Mouse (Mus musculus) lung, adult 2 months (tissue): ENCODE results near the gene Sys1. TPM values are rescaled to one million over a fixed set of nuclear protein-coding genes. Genes with fewer than 3 reads are reported as not detected.

ENCODE experiments used
- DNase-seq: peaks from one replicate; pipeline ENCODE4 v3.0.0; 2022
- H3K4me1 ChIP-seq: fragments of 200-500 bp; 2 replicates; pipeline ENCODE4 v1.6.1; 2011; ENCODE audit warnings: low read length; ENCODE audit not compliant: control insufficient read depth, insufficient read depth
- H3K4me3 ChIP-seq: fragments of 200-500 bp; replicated peaks from 2 replicates; pipeline ENCODE3; 2011; ENCODE audit warnings: low read depth, mild to moderate bottlenecking, control low read depth, low read length; ENCODE audit errors: extremely low read depth
- CTCF ChIP-seq: fragments of 200-500 bp; IDR thresholded peaks from 2 replicates; pipeline ENCODE4 v1.5.1; 2011; ENCODE audit warnings: mild to moderate bottlenecking, low read length, control low read depth; ENCODE audit not compliant: insufficient read depth
- POLR2A ChIP-seq: fragments of 200-500 bp; IDR thresholded peaks from 2 replicates; pipeline ENCODE4 v1.6.1; 2011; ENCODE audit warnings: low read depth, mild to moderate bottlenecking, control low read depth, low read length, borderline replicate concordance; ENCODE audit errors: extremely low read depth
- WGBS: fragments of 180-500 bp; shearing (Covaris S2); methylation state at CpG from one replicate; pipeline ENCODE4 v1.1.7; 2018; 5-methylcytosine and 5-hydroxymethylcytosine counted together
- polyA plus RNA-seq: library from polyadenylated mRNA; depleted of rRNA; stranded (reverse); fragments of >200 nt; gene quantifications from 2 replicates; pipeline ENCODE4 v1.2.3, GENCODE M21; 2012; rRNA removed

Sys1 gene
- polyA plus RNA-seq, 1 experiment = 89.8 TPM

DNA sequence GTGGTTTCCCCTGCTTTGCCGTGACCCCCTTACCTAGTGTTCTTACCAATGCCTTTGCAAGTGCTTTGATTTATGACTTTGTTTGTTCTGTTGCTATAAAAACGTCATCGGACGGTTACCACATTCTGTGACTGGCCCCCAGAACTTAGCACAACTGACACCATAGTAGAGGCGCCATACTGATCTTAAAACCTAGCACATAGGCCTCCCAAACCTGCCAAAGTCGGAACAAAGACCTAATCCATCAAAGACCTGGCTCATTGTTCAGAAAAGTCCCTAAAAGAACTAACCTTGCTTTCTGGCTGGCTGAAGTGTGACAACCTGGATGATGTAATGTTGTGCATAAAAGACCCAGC lies 62.4 kb downstream of the Sys1 start:
- H3K4me3 ChIP-seq = no peak overlapping the region
- no peak for DNase-seq
- no peak for TF ChIP-seq POLR2A
- TF ChIP-seq CTCF = no peak
- no peaks in the 10 kb centered on the region for H3K4me1 ChIP-seq
- 77% methylated on average over 6 of the region's 6 CpGs for WGBS

DNA sequence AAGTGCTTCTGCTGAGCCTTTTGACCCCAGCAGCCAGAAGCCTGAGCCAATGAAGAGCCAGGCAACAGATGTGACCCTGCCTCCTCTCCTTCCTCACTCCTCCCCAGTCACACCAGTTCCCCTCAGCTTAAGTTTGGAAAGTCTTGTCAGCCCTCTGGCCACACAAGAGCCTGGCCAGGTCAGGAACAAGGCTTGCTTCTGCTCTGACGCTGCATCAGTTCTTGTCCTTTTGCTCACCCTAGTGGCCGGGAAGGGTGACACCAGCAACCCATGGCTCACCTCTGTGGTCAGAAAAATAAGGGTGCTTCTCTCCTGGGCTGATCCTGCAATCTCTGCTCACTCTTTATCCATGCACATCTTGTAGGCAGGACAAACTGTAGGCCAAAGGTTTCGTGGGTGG lies 64.0 kb downstream of the Sys1 start:
- H3K4me3 ChIP-seq = no peak overlapping the region
- peak; percentile 54 for DNase-seq
- TF ChIP-seq POLR2A (no peak), CTCF (peak; percentile 93)
- WGBS = 6% methylated on average over 3 of the region's 3 CpGs
- no peaks in the 10 kb centered on the region for H3K4me1 ChIP-seq

DNA sequence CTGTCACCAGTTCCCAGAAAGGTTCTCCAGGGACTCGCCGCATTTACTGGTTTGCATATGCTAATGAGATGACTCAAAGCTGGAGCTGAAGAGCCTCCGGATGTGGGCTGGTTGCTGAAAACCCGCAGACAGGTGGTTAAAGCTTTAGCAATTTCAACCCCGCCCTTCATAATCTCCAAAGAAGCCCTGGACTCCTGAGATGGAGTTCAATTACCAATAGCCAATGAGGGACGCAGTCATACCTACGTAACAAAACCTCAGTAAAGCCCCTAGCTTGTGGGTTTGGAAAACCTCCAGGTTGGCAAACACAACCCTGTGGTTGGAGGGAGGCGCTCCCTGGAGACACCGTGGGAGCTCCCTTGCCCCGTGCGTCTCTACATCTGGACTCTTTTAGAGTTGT lies 65.1 kb downstream of the Sys1 start:
- peak; percentile 39 for DNase-seq

DNA sequence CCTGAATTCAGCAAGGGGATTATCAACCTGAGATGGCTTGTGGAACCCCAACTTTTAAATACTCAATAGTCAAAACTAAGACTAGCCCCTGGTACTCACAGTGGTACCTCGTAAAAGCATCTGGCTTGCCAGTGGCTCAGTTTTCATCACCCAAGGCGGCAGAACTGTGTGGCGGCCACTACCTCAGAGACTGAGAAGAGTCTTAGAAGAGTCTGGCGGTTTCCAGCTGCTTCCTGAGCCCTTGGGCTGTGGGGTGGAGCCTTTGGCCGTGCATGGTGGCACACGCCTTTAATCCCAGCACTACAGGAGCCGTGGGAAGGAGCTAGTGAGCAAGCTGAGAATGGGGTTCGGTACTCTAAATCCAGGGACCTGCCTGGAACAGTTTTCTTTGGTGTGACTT lies 65.5 kb downstream of the Sys1 start:
- Histone ChIP-seq H3K4me1 (no peaks in the 10 kb centered on the region), H3K4me3 (no peak overlapping the region)
- TF ChIP-seq CTCF (no peak), POLR2A (peak; percentile 11; the same call in 1 of the 2 replicates)
- WGBS = 19% methylated on average over 8 of the region's 8 CpGs
- peak; percentile 22 for DNase-seq

More for the DNA sequence above, 65.1 kb downstream of the Sys1 start:
- H3K4me1 ChIP-seq = no peaks in the 10 kb centered on the region
- WGBS = 13% methylated on average over 11 of the region's 11 CpGs
- TF ChIP-seq POLR2A (no peak), CTCF (no peak)
- H3K4me3 ChIP-seq = no peak overlapping the region

DNA sequence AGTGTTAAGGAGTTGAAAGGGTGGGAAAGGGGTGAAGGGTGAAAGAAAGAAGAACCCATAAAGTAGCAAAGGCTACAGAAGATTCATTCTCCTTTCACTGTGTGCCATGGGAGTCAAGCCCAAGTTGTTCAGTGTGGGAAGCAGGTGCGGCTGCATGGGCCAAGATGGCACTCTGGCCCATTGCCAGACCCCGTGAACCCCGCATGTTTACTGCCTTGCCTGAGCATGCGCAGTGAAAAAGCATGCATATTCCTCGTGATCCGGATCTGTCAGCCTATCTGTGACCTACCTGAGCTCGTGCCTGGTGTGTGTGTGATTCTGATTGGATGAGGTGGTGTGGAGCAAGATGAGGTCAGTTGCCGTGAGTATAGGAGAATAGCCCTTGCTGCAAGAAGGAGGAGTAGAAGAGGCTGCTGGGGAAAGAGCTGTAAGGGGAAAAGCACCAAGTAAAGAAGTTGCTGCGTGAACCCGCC lies 66.6 kb downstream of the Sys1 start:
- peak overlapping the region; percentile 62 for H3K4me3 ChIP-seq
- no peaks in the 10 kb centered on the region for H3K4me1 ChIP-seq
- WGBS = 67% methylated on average over 10 of the region's 10 CpGs
- no peak for TF ChIP-seq CTCF
- TF ChIP-seq POLR2A = peak; percentile 45; the same call in 1 of the 2 replicates
- no peak for DNase-seq

DNA sequence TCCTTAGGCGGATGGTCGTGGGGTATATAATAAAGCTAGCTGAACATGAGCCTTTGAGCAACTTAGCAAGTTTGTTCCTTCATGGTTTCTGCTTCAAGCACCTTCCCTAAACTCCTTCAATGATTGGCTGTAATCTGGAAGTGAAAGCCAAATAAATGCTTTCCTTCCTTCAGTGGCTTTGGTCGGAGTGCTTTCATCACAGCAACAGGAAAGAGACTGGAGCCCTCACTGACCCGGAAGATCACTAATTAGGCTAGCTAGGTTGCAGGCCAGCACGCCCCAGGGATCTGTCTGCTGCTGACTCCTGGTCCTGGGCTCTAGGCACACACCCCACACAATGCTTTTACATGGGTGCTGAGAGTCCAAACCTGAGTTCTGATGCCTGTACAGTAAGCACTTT lies 71.8 kb downstream of the Sys1 start:
- 49% methylated on average over 5 of the region's 5 CpGs for WGBS

More for the DNA sequence above, 71.8 kb downstream of the Sys1 start:
- Histone ChIP-seq H3K4me3 (no peak overlapping the region), H3K4me1 (0 out of 2 replicates have a peak, but pooled peaks cover 3% of the 10 kb centered on the region)
- DNase-seq = no peak
- TF ChIP-seq POLR2A (peak; percentile 29; the same call in 1 of the 2 replicates), CTCF (no peak)

Other genes with a start within 250 kb of the Sys1 start
- gene Wfdc15b, start 235.3 kb upstream of the Sys1 start, polyA plus RNA-seq = 0.34 TPM in 1 of 2 replicates, not detected in the other
- not detected in 2 replicates for gene Svs2, start 218.5 kb upstream of the Sys1 start, polyA plus RNA-seq
- gene Svs3b, start 200.3 kb upstream of the Sys1 start, polyA plus RNA-seq = not detected in 2 replicates
- not detected in 2 replicates for gene Svs4, start 178.5 kb upstream of the Sys1 start, polyA plus RNA-seq
- gene Svs3a, start 167.7 kb upstream of the Sys1 start, polyA plus RNA-seq = not detected in 2 replicates
- not detected in 2 replicates for gene Svs6, start 140.2 kb upstream of the Sys1 start, polyA plus RNA-seq
- not detected in 2 replicates for gene Svs5, start 124.2 kb upstream of the Sys1 start, polyA plus RNA-seq
- gene Slpi, start 67.9 kb upstream of the Sys1 start, polyA plus RNA-seq = 64.8 and 662 TPM in 2 replicates
- gene Rbpjl, start 53.8 kb upstream of the Sys1 start, polyA plus RNA-seq = 86.8 and 101 TPM in 2 replicates
- gene Matn4, start 51.8 kb upstream of the Sys1 start, polyA plus RNA-seq = 78.0 and 80.1 TPM in 2 replicates
- 75.1 and 91.1 TPM in 2 replicates for gene Sdc4, start 13.1 kb upstream of the Sys1 start, polyA plus RNA-seq
- 47.7 and 52.2 TPM in 2 replicates for gene Gm20458, start 4.0 kb downstream of the Sys1 start, polyA plus RNA-seq
- not detected in 2 replicates for gene Trp53tg5, start 16.8 kb downstream of the Sys1 start, polyA plus RNA-seq
- gene Dbndd2, start 29.1 kb downstream of the Sys1 start, polyA plus RNA-seq = 52.6 and 72.9 TPM in 2 replicates
- gene Pigt, start 40.6 kb downstream of the Sys1 start, polyA plus RNA-seq = 93.8 and 104 TPM in 2 replicates
- 1,286 and 1,630 TPM in 2 replicates for gene Wfdc2, start 105.4 kb downstream of the Sys1 start, polyA plus RNA-seq
- not detected in 2 replicates for gene Spint3, start 116.5 kb downstream of the Sys1 start, polyA plus RNA-seq
- 2.3 and 2.4 TPM in 2 replicates for gene Wfdc6a, start 128.5 kb downstream of the Sys1 start, polyA plus RNA-seq
- gene Eppin, start 136.6 kb downstream of the Sys1 start, polyA plus RNA-seq = 0.27 and 0.65 TPM in 2 replicates
- 1.3 and 1.9 TPM in 2 replicates for gene Wfdc6b, start 156.6 kb downstream of the Sys1 start, polyA plus RNA-seq
- 5.3 and 8.5 TPM in 2 replicates for gene Wfdc8, start 156.7 kb downstream of the Sys1 start, polyA plus RNA-seq
- gene Wfdc16, start 181.8 kb downstream of the Sys1 start, polyA plus RNA-seq = 0.97 and 1.9 TPM in 2 replicates
- gene Wfdc10, start 199.1 kb downstream of the Sys1 start, polyA plus RNA-seq = 7.9 and 10.9 TPM in 2 replicates
- gene Wfdc9, start 199.6 kb downstream of the Sys1 start, polyA plus RNA-seq = not detected in 2 replicates
- not detected in 2 replicates for gene Wfdc11, start 217.1 kb downstream of the Sys1 start, polyA plus RNA-seq
- 0.98 and 1.3 TPM in 2 replicates for gene Wfdc13, start 228.1 kb downstream of the Sys1 start, polyA plus RNA-seq
- not detected in 2 replicates for gene Spint4, start 241.5 kb downstream of the Sys1 start, polyA plus RNA-seq